Mouse (Mus musculus): ENCODE measurements around the gene Gon4l. TPM values are rescaled to one million over a fixed set of nuclear protein-coding genes. Genes with fewer than 3 reads are reported as not detected.
"Not testable (repeated sequence)": the region's sequence is repeated elsewhere in the genome, so short reads cannot be mapped to it uniquely, and the experiment has no call there.

Gon4l gene
- polyA plus RNA-seq, 1 experiment: 14.7 TPM

- H3K79me3 ChIP-seq (ENCODE audit: low read depth); H3ac ChIP-seq (ENCODE audit: control insufficient read depth, insufficient read length, low read depth); H3K27me3 ChIP-seq (ENCODE audit: control insufficient read depth, insufficient read depth, insufficient read length); H3K4me3 ChIP-seq (ENCODE audit: insufficient read depth, poor library complexity, severe bottlenecking); H3K79me2 ChIP-seq (ENCODE audit: control insufficient read depth, insufficient read depth); H3K36me3 ChIP-seq (ENCODE audit: control insufficient read depth, insufficient read depth): not testable (repeated sequence)
Observed at GRCm38 (mm10) chr3:88882536-88882935, 47.5 kb downstream of the Gon4l start.

GRCm38 (mm10) chr3:88893011-88893410 is 58.0 kb downstream of the Gon4l start:
- peaks cover 14% of the 10 kb centered on the region for H3K36me3 ChIP-seq (ENCODE audit: control insufficient read depth, insufficient read depth)
- H3K27me3 ChIP-seq (ENCODE audit: control insufficient read depth, insufficient read depth, insufficient read length); H3K4me3 ChIP-seq (ENCODE audit: insufficient read depth, poor library complexity, severe bottlenecking); H3ac ChIP-seq (ENCODE audit: control insufficient read depth, insufficient read length, low read depth); H3K79me2 ChIP-seq (ENCODE audit: control insufficient read depth, insufficient read depth); H3K79me3 ChIP-seq (ENCODE audit: low read depth): not testable (repeated sequence)

GRCm38 (mm10) chr3:88904803-88905202 is 69.8 kb downstream of the Gon4l start:
- H3K4me3 ChIP-seq (ENCODE audit: insufficient read depth, poor library complexity, severe bottlenecking): no peak overlapping the region
- H3ac ChIP-seq (ENCODE audit: control insufficient read depth, insufficient read length, low read depth): no peak overlapping the region
- peaks cover 77% of the 10 kb centered on the region for H3K36me3 ChIP-seq (ENCODE audit: control insufficient read depth, insufficient read depth)
- H3K79me3 ChIP-seq (ENCODE audit: low read depth): no peaks in the 10 kb centered on the region
- H3K27me3 ChIP-seq (ENCODE audit: control insufficient read depth, insufficient read depth, insufficient read length): no peaks in the 10 kb centered on the region
- TF ChIP-seq CTCF (IDR thresholded peaks at IDR 0.05; ENCODE audit: control insufficient read depth, insufficient read depth, insufficient read length) (no peak), FOSL1 (IDR thresholded peaks at IDR 0.05; ENCODE audit: insufficient read depth, low read length, poor library complexity, severe bottlenecking) (no peak), MAX (IDR thresholded peaks at IDR 0.05) (no peak), MYOD1 (IDR thresholded peaks at IDR 0.05; ENCODE audit: control insufficient read depth, insufficient read length, low read depth) (no peak), CEBPB (IDR thresholded peaks at IDR 0.05; ENCODE audit: low read depth) (no peak), MYOG (IDR thresholded peaks at IDR 0.05; ENCODE audit: control insufficient read depth, extremely low read depth, insufficient read length) (no peak), USF1 (IDR thresholded peaks at IDR 0.05; ENCODE audit: low read depth) (no peak)
- no peaks in the 10 kb centered on the region for H3K79me2 ChIP-seq (ENCODE audit: control insufficient read depth, insufficient read depth)

- H3K36me3 ChIP-seq (ENCODE audit: control insufficient read depth, insufficient read depth): peaks cover 81% of the 10 kb centered on the region
- no peak overlapping the region for H3K4me3 ChIP-seq (ENCODE audit: insufficient read depth, poor library complexity, severe bottlenecking)
- H3K79me3 ChIP-seq (ENCODE audit: low read depth): no peaks in the 10 kb centered on the region
- H3K27me3 ChIP-seq (ENCODE audit: control insufficient read depth, insufficient read depth, insufficient read length): no peaks in the 10 kb centered on the region
- no peaks in the 10 kb centered on the region for H3K79me2 ChIP-seq (ENCODE audit: control insufficient read depth, insufficient read depth)
- no peak overlapping the region for H3ac ChIP-seq (ENCODE audit: control insufficient read depth, insufficient read length, low read depth)
- TF ChIP-seq CEBPB (IDR thresholded peaks at IDR 0.05; ENCODE audit: low read depth): no peak
- no peak for TF ChIP-seq MYOD1 (IDR thresholded peaks at IDR 0.05; ENCODE audit: control insufficient read depth, insufficient read length, low read depth)
- no peak for TF ChIP-seq MYOG (IDR thresholded peaks at IDR 0.05; ENCODE audit: control insufficient read depth, extremely low read depth, insufficient read length)
- TF ChIP-seq FOSL1 (IDR thresholded peaks at IDR 0.05; ENCODE audit: insufficient read depth, low read length, poor library complexity, severe bottlenecking): no peak
- no peak for TF ChIP-seq USF1 (IDR thresholded peaks at IDR 0.05; ENCODE audit: low read depth)
- TF ChIP-seq CTCF (IDR thresholded peaks at IDR 0.05; ENCODE audit: control insufficient read depth, insufficient read depth, insufficient read length): no peak
- TF ChIP-seq MAX (IDR thresholded peaks at IDR 0.05): no peak
Observed at GRCm38 (mm10) chr3:88905209-88905608, 70.2 kb downstream of the Gon4l start.

- H3K27me3 ChIP-seq (ENCODE audit: control insufficient read depth, insufficient read depth, insufficient read length): no peaks in the 10 kb centered on the region
- no peak overlapping the region for H3K4me3 ChIP-seq (ENCODE audit: insufficient read depth, poor library complexity, severe bottlenecking)
- no peaks in the 10 kb centered on the region for H3K79me3 ChIP-seq (ENCODE audit: low read depth)
- no peak overlapping the region for H3ac ChIP-seq (ENCODE audit: control insufficient read depth, insufficient read length, low read depth)
- TF ChIP-seq CTCF (IDR thresholded peaks at IDR 0.05; ENCODE audit: control insufficient read depth, insufficient read depth, insufficient read length) (no peak), CEBPB (IDR thresholded peaks at IDR 0.05; ENCODE audit: low read depth) (no peak), MYOG (IDR thresholded peaks at IDR 0.05; ENCODE audit: control insufficient read depth, extremely low read depth, insufficient read length) (no peak), MAX (IDR thresholded peaks at IDR 0.05) (no peak), MYOD1 (IDR thresholded peaks at IDR 0.05; ENCODE audit: control insufficient read depth, insufficient read length, low read depth) (no peak), USF1 (IDR thresholded peaks at IDR 0.05; ENCODE audit: low read depth) (no peak), FOSL1 (IDR thresholded peaks at IDR 0.05; ENCODE audit: insufficient read depth, low read length, poor library complexity, severe bottlenecking) (no peak)
- peaks cover 82% of the 10 kb centered on the region for H3K36me3 ChIP-seq (ENCODE audit: control insufficient read depth, insufficient read depth)
- no peaks in the 10 kb centered on the region for H3K79me2 ChIP-seq (ENCODE audit: control insufficient read depth, insufficient read depth)
Observed at GRCm38 (mm10) chr3:88905741-88906140, 70.7 kb downstream of the Gon4l start.

- H3K4me3 ChIP-seq (ENCODE audit: insufficient read depth, poor library complexity, severe bottlenecking): no peak overlapping the region
- H3ac ChIP-seq (ENCODE audit: control insufficient read depth, insufficient read length, low read depth): no peak overlapping the region
- TF ChIP-seq CTCF (IDR thresholded peaks at IDR 0.05; ENCODE audit: control insufficient read depth, insufficient read depth, insufficient read length) (no peak), MYOD1 (IDR thresholded peaks at IDR 0.05; ENCODE audit: control insufficient read depth, insufficient read length, low read depth) (no peak), MAX (IDR thresholded peaks at IDR 0.05) (no peak), MYOG (IDR thresholded peaks at IDR 0.05; ENCODE audit: control insufficient read depth, extremely low read depth, insufficient read length) (no peak)
- peaks cover 87% of the 10 kb centered on the region for H3K36me3 ChIP-seq (ENCODE audit: control insufficient read depth, insufficient read depth)
- peaks cover 8% of the 10 kb centered on the region for H3K79me2 ChIP-seq (ENCODE audit: control insufficient read depth, insufficient read depth)
- no peaks in the 10 kb centered on the region for H3K27me3 ChIP-seq (ENCODE audit: control insufficient read depth, insufficient read depth, insufficient read length)
- no peaks in the 10 kb centered on the region for H3K79me3 ChIP-seq (ENCODE audit: low read depth)
Observed at GRCm38 (mm10) chr3:88906393-88907159, 71.5 kb downstream of the Gon4l start.

Measured in C2C12 (cell line).